Mouse (Mus musculus) kidney, adult 2 months (tissue): ENCODE results near the gene Hsf4. TPM values are rescaled to one million over a fixed set of nuclear protein-coding genes. Genes with fewer than 3 reads are reported as not detected.
"Not testable (repeated sequence)": the region's sequence is repeated elsewhere in the genome, so short reads cannot be mapped to it uniquely, and the experiment has no call there.

ENCODE experiments used
- DNase-seq: peaks from one replicate; pipeline ENCODE4 v3.0.0; 2021
- H3K27ac ChIP-seq: fragments of 200-500 bp; 2 replicates; pipeline ENCODE4 v1.5.1; 2012; ENCODE audit warnings: low read depth, low read length, control low read depth, inconsistent platforms; ENCODE audit not compliant: insufficient read depth
- H3K27me3 ChIP-seq: fragments of 200-500 bp; replicated peaks from 2 replicates; pipeline ENCODE4 v1.6.1; 2012; ENCODE audit warnings: mild to moderate bottlenecking, moderate library complexity, low read length, inconsistent platforms; ENCODE audit not compliant: control insufficient read depth, insufficient read depth
- H3K36me3 ChIP-seq: fragments of 200-500 bp; 2 replicates; pipeline ENCODE4 v1.6.1; 2012; ENCODE audit warnings: mild to moderate bottlenecking, moderate library complexity, low read length, inconsistent platforms; ENCODE audit not compliant: control insufficient read depth, insufficient read depth
- H3K4me1 ChIP-seq: fragments of 200-500 bp; 2 replicates; pipeline ENCODE4 v1.6.1; 2011; ENCODE audit warnings: low read length; ENCODE audit not compliant: control insufficient read depth, insufficient read depth
- H3K4me3 ChIP-seq: fragments of 200-500 bp; 2 replicates; pipeline ENCODE4 v1.5.1; 2011; ENCODE audit warnings: mild to moderate bottlenecking, low read depth, low read length, control low read depth; ENCODE audit not compliant: insufficient read depth
- CTCF ChIP-seq: fragments of 200-500 bp; conservative IDR thresholded peaks from 2 replicates; pipeline ENCODE4 v1.5.1; 2011; ENCODE audit warnings: low read depth, mild to moderate bottlenecking, control low read depth, low read length, moderate library complexity, mixed read lengths; ENCODE audit not compliant: insufficient read depth, insufficient read length
- POLR2A ChIP-seq: fragments of 200-500 bp; IDR thresholded peaks from one replicate; pipeline ENCODE4 v1.6.1; 2011; ENCODE audit warnings: low read depth, low read length, control low read depth
- WGBS: fragments of 180-500 bp; shearing (Covaris S2); methylation state at CpG from one replicate; pipeline ENCODE4 v1.1.7; 2018; 5-methylcytosine and 5-hydroxymethylcytosine counted together
- polyA plus RNA-seq: library from polyadenylated mRNA; depleted of rRNA; stranded (reverse); fragments of >200 nt; gene quantifications from 2 replicates; pipeline ENCODE4 v1.2.3, GENCODE M21; 2012

Gene Hsf4
- polyA plus RNA-seq, 1 experiment: 2.7 TPM

- Histone ChIP-seq H3K36me3 (no peaks in the 10 kb centered on the region), H3K27ac (peak overlapping the region; percentile 30; the same call in 1 of the 2 replicates), H3K4me3 (peak overlapping the region; percentile 59), H3K27me3 (no peaks in the 10 kb centered on the region), H3K4me1 (peaks cover 7% of the 10 kb centered on the region; the same call in 1 of the 2 replicates)
- 3% methylated on average over 53 of the region's 53 CpGs for WGBS
- TF ChIP-seq POLR2A: peak; percentile 18
- TF ChIP-seq CTCF: no peak
- peak; percentile 90 for DNase-seq
Observed at GRCm38 (mm10) chr8:105288958-105289732, 19.5 kb downstream of the Hsf4 start.

- no peak for TF ChIP-seq POLR2A
- TF ChIP-seq CTCF: peak; percentile 53
- peaks cover 7% of the 10 kb centered on the region; the same call in 1 of the 2 replicates for H3K4me1 ChIP-seq
- WGBS: 8% methylated on average over 43 of the region's 43 CpGs
- H3K27ac ChIP-seq: peak within 1 kb of the TSS; percentile 30; the same call in 1 of the 2 replicates
- H3K36me3 ChIP-seq: no peaks in the 10 kb centered on the region
- H3K4me3 ChIP-seq: peak within 1 kb of the TSS; percentile 59
- DNase-seq: peak; percentile 28
- no peaks in the 10 kb centered on the region for H3K27me3 ChIP-seq
Observed at GRCm38 (mm10) chr8:105289805-105290460, 20.3 kb downstream of the Hsf4 start, which contains the start of gene 4931428F04Rik. TSS of gene 4931428F04Rik (minus strand) at chr8:105289864.

- 17% methylated on average over 31 of the region's 31 CpGs for WGBS
- Histone ChIP-seq H3K36me3 (no peaks in the 10 kb centered on the region), H3K27ac (no peak overlapping the region), H3K4me1 (peaks cover 7% of the 10 kb centered on the region; the same call in 1 of the 2 replicates), H3K4me3 (no peak overlapping the region), H3K27me3 (no peaks in the 10 kb centered on the region)
- DNase-seq: peak; percentile 91
- TF ChIP-seq POLR2A: no peak
- TF ChIP-seq CTCF: peak; percentile 93
Observed at GRCm38 (mm10) chr8:105290554-105291314, 21.1 kb downstream of the Hsf4 start.

DNA sequence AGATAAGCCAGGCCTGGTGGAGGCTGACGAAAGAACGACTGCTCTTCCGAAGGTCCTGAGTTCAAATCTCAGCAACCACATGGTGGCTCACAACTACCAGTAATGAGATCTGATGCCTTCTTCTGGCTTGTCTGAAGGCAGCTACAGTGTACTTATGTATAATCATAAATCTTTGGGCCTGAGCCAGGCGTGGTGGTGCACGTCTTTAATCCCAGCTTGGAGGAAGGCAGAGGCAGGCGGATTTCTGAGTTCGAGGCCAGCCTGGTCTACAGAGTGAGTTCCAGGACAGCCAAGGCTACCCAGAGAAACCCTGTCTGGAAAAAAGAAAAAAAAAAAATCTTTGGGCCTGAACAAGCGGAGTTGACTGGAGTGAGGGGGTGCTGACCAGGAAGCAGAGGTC, 21.8 kb downstream of the Hsf4 start:
- DNase-seq, H3K4me1 ChIP-seq, H3K27ac ChIP-seq, H3K36me3 ChIP-seq, H3K4me3 ChIP-seq, H3K27me3 ChIP-seq: not testable (repeated sequence)
- 78% methylated on average over 8 of the region's 8 CpGs for WGBS

GRCm38 (mm10) chr8:105291802-105292201, 22.2 kb downstream of the Hsf4 start:
- WGBS: 57% methylated on average over 3 of the region's 3 CpGs
- not testable (repeated sequence) for H3K36me3 ChIP-seq, H3K27me3 ChIP-seq, H3K4me3 ChIP-seq, H3K4me1 ChIP-seq, H3K27ac ChIP-seq, DNase-seq

DNA sequence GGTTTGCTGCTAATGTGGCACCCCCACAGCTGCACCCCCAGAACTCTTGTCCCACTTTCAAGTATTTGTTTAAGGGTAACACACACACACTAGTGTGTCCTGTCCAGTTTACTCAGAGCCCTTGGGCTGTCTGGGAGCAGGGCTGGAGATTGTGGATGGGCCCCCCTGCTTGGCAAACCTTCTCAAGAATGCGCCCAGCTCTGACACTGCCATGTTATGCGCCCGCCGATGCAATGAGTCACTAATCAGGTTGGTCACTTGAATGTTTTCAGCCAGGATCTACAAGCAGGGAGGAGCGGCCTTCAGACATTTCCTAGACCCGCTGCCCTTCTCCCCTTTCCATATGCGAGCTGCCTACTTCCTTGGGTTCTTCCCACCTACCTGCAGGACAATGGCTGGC, 22.9 kb downstream of the Hsf4 start:
- no peak for DNase-seq
- Histone ChIP-seq H3K27me3 (no peaks in the 10 kb centered on the region), H3K36me3 (no peaks in the 10 kb centered on the region), H3K27ac (no peak overlapping the region), H3K4me1 (peaks cover 9% of the 10 kb centered on the region), H3K4me3 (no peak overlapping the region)
- TF ChIP-seq POLR2A (no peak), CTCF (no peak)
- 62% methylated on average over 7 of the region's 7 CpGs for WGBS

- no peak for DNase-seq
- no peak overlapping the region for H3K27ac ChIP-seq
- peaks cover 9% of the 10 kb centered on the region for H3K4me1 ChIP-seq
- no peak overlapping the region for H3K4me3 ChIP-seq
- H3K36me3 ChIP-seq: no peaks in the 10 kb centered on the region
- no peaks in the 10 kb centered on the region for H3K27me3 ChIP-seq
- TF ChIP-seq POLR2A (no peak), CTCF (no peak)
- WGBS: 77% methylated on average over 19 of the region's 19 CpGs
Observed at GRCm38 (mm10) chr8:105293405-105293804, 23.8 kb downstream of the Hsf4 start.
